Mouse (Mus musculus) liver, embryonic 14.5 days (tissue): ENCODE data around the gene Fars2. TPM values are rescaled to one million over a fixed set of nuclear protein-coding genes. Genes with fewer than 3 reads are reported as not detected.

ENCODE experiments used
- ATAC-seq: fragments of 200-750 bp; cut with Nextera tagmentation; 2 replicates; pipeline ENCODE4 v1.8.0; 2017; ENCODE audit warnings: moderate number of reproducible peaks, mild to moderate bottlenecking, moderate library complexity; ENCODE audit not compliant: insufficient read depth
- DNase-seq, 3 experiments: peaks; one replicate each; pipeline ENCODE4 v3.0.0-alpha.2; 2012 to 2013; ENCODE audit warnings: low read depth in 3 of 3, low spot score in 3 of 3
- H3K27ac ChIP-seq: fragments of 300-500 bp; sonication (generic); 2 replicates; pipeline ENCODE4 v1.5.1; 2014; ENCODE audit warnings: moderate library complexity, mild to moderate bottlenecking, control low read depth, inconsistent platforms
- H3K27me3 ChIP-seq: fragments of 300-500 bp; sonication (generic); 2 replicates; pipeline ENCODE4 v1.6.1; 2014; ENCODE audit warnings: mild to moderate bottlenecking, low read length, moderate library complexity; ENCODE audit not compliant: control insufficient read depth, insufficient read depth
- H3K36me3 ChIP-seq: fragments of 300-500 bp; sonication (generic); replicated peaks from 2 replicates; pipeline ENCODE4 v1.6.1; 2014; ENCODE audit warnings: low read depth; ENCODE audit not compliant: control insufficient read depth, insufficient read depth
- H3K4me1 ChIP-seq, 2 experiments: fragments of 200-500 bp in 1 of 2; fragments of 300-500 bp in 1 of 2; sonication (generic) in 1 of 2; replicated peaks; 2 replicates each; pipeline ENCODE4 v1.6.1; 2012 to 2014; ENCODE audit warnings: antibody characterized with exemption in 1 of 2, inconsistent platforms in 1 of 2, low read length in 1 of 2; ENCODE audit not compliant: control insufficient read depth in 2 of 2, insufficient read depth in 2 of 2
- H3K4me2 ChIP-seq: fragments of 300-500 bp; sonication (generic); 2 replicates; pipeline ENCODE4 v1.6.1; 2014; ENCODE audit warnings: low read depth, mild to moderate bottlenecking, control low read depth, moderate library complexity
- H3K4me3 ChIP-seq, 2 experiments: fragments of 200-500 bp in 1 of 2; fragments of 300-500 bp in 1 of 2; sonication (generic) in 1 of 2; 2 replicates each; pipeline ENCODE4 v1.5.1; 2012 to 2014; ENCODE audit warnings: low read depth in 2 of 2, low read length in 2 of 2, mild to moderate bottlenecking in 2 of 2, control low read depth in 1 of 2, inconsistent platforms in 1 of 2, moderate library complexity in 1 of 2; ENCODE audit not compliant: insufficient read depth in 1 of 2
- H3K9ac ChIP-seq: fragments of 300-500 bp; sonication (generic); replicated peaks from 2 replicates; pipeline ENCODE4 v1.6.1; 2014; ENCODE audit warnings: mild to moderate bottlenecking, control low read depth, moderate library complexity
- H3K9me3 ChIP-seq: fragments of 300-500 bp; sonication (generic); 2 replicates; pipeline ENCODE4 v1.6.1; 2016; ENCODE audit warnings: low read length, mixed read lengths; ENCODE audit not compliant: control insufficient read depth
- CTCF ChIP-seq: IDR thresholded peaks from 2 replicates; pipeline ENCODE4 v1.5.1; 2016; ENCODE audit warnings: antibody characterized with exemption, low read depth, control low read depth
- EP300 ChIP-seq: IDR thresholded peaks from 2 replicates; pipeline ENCODE4 v1.6.1; 2016; ENCODE audit warnings: antibody characterized with exemption, low read depth
- WGBS: fragments of 180-500 bp; shearing (Covaris S2); extraction: QIAGEN DNeasy Blood & Tissue Kit; methylation state at CpG from one replicate; pipeline ENCODE4 v1.1.7; 2014; ENCODE audit not compliant: insufficient replicate concordance; 5-methylcytosine and 5-hydroxymethylcytosine counted together
- polyA plus RNA-seq, 2 experiments: library from polyadenylated mRNA; depleted of rRNA in 1 of 2; stranded (reverse) in 1 of 2; unstranded in 1 of 2; fragments of >200 nt; fragmentation: Nextera tagmentation in 1 of 2; extraction: Ambion mirVana in 1 of 2; gene quantifications; 2 replicates each; pipeline versions ENCODE4 v1.2.1 to v1.2.3; 2012 to 2014

The Fars2 gene
- polyA plus RNA-seq, 2 experiments, result 18.8 to 23.0 TPM

- Histone ChIP-seq H3K4me1 (no peaks in the 10 kb centered on the region), H3K27ac (no peak overlapping the region), H3K4me2 (no peak overlapping the region), H3K9ac (no peak overlapping the region), H3K36me3 (no peaks in the 10 kb centered on the region), H3K4me3 (no peak overlapping the region), H3K27me3 (no peaks in the 10 kb centered on the region), H3K9me3 (no peaks in the 10 kb centered on the region)
- TF ChIP-seq CTCF (peak; percentile 80), EP300 (no peak)
- peak; percentile 13 to 27 (median 14) for DNase-seq
- 3% methylated on average over 6 of the region's 6 CpGs for WGBS
- ATAC-seq, result no peak
Observed at GRCm38 (mm10) chr13:36282018-36282417, 164.8 kb downstream of the Fars2 start.

DNA sequence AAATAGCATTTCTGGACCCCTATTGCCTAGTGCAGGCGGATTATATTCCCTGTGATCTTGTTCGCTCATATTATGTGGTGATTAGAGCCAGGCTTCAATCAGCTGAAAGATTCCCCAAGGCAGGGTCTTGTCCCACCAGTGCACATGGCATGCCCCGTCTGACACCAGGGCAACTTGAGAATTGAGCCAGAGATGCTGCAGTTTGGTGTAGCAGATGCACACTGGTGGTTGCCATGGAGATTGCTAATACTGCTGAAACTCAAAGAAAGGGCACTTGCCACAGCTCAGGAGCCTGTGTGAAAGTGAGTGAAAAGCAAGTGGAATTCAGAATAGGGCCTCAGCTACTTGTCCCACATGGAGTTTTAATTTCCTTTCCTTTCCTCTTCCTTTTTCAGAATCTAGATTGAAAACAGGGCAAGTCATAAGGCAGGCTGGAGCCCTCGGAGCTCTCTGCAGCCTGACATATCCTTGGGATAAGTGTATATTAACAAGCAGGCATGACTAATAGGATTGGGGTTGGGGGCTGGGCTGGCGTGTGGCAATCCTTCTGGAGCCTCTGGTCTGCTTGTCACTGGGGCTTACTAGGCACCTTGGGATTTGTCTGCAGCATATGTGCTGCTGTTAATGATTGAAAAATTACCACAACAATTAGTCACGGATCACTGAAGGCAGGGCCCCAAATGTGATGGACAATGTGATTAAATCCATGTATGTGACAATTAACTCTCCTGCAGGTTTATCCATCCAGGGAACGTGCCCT, 165.8 kb downstream of the Fars2 start:
- no peaks in the 10 kb centered on the region for H3K36me3 ChIP-seq
- H3K9me3 ChIP-seq, result no peaks in the 10 kb centered on the region
- no peak for DNase-seq
- 60% methylated on average over 7 of the region's 7 CpGs for WGBS
- no peak for TF ChIP-seq CTCF
- TF ChIP-seq EP300, result no peak
- no peak for ATAC-seq
- no peaks in the 10 kb centered on the region for H3K4me1 ChIP-seq
- H3K27me3 ChIP-seq, result no peaks in the 10 kb centered on the region
- H3K27ac ChIP-seq, result no peak overlapping the region
- H3K4me3 ChIP-seq, result no peak overlapping the region
- H3K4me2 ChIP-seq, result no peak overlapping the region
- no peak overlapping the region for H3K9ac ChIP-seq

DNA sequence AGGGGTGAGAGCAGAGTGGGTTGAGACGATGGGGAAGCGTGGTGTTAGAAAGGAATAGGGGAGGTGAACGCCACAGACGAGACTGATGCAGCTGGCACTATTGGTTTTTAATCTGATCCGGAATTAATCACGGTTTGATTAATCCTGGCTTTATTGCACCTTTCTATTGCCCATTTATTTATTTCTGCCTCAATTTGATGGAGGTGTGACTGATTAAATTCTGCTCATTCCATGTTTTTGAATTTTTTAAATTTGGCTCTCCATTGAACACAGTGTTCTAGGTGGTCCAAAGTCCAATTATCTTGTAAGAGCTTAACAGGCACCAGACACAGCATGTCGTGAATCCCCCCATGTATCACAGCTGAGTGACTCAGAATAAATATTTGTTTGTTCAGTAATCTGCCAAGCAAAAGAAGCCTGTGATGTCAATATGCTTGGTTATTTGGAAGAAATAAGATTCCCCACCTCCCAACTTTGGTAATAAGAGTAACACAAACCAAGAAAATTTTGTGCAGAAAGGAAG, 166.4 kb downstream of the Fars2 start:
- Histone ChIP-seq H3K4me2 (no peak overlapping the region), H3K27ac (no peak overlapping the region), H3K4me1 (no peaks in the 10 kb centered on the region), H3K4me3 (no peak overlapping the region), H3K9ac (no peak overlapping the region), H3K27me3 (no peaks in the 10 kb centered on the region), H3K9me3 (no peaks in the 10 kb centered on the region), H3K36me3 (no peaks in the 10 kb centered on the region)
- DNase-seq, result no peak
- no peak for TF ChIP-seq EP300
- TF ChIP-seq CTCF, result no peak
- ATAC-seq, result no peak
- WGBS, result 73% methylated on average over 7 of the region's 7 CpGs

GRCm38 (mm10) chr13:36284097-36284496, 166.9 kb downstream of the Fars2 start:
- Histone ChIP-seq H3K27me3 (no peaks in the 10 kb centered on the region), H3K9me3 (no peaks in the 10 kb centered on the region), H3K27ac (no peak overlapping the region), H3K4me3 (no peak overlapping the region), H3K36me3 (no peaks in the 10 kb centered on the region), H3K4me1 (no peaks in the 10 kb centered on the region), H3K9ac (no peak overlapping the region), H3K4me2 (no peak overlapping the region)
- WGBS, result 84% methylated on average over 1 of the region's 1 CpGs
- TF ChIP-seq EP300, result no peak
- no peak for TF ChIP-seq CTCF
- DNase-seq (no peak), ATAC-seq (no peak)

GRCm38 (mm10) chr13:36285235-36285634, 168.0 kb downstream of the Fars2 start:
- H3K4me1 ChIP-seq, result no peaks in the 10 kb centered on the region
- no peaks in the 10 kb centered on the region for H3K36me3 ChIP-seq
- TF ChIP-seq CTCF (no peak), EP300 (no peak)
- no peaks in the 10 kb centered on the region for H3K9me3 ChIP-seq
- no peak overlapping the region for H3K27ac ChIP-seq
- ATAC-seq, result no peak
- no peak for DNase-seq
- WGBS, result 64% methylated on average over 2 of the region's 2 CpGs
- H3K27me3 ChIP-seq, result no peaks in the 10 kb centered on the region
- no peak overlapping the region for H3K9ac ChIP-seq
- H3K4me2 ChIP-seq, result no peak overlapping the region
- H3K4me3 ChIP-seq, result no peak overlapping the region
